Mouse (Mus musculus) intestine, postnatal 0 days (tissue): ENCODE measurements around the gene Kpna2. TPM values are rescaled to one million over a fixed set of nuclear protein-coding genes. Genes with fewer than 3 reads are reported as not detected.

Source experiments
- ATAC-seq: fragments of 200-750 bp; cut with Nextera tagmentation; 2 replicates; pipeline ENCODE4 v1.8.0; 2017; ENCODE audit warnings: mild to moderate bottlenecking, moderate TSS enrichment, moderate library complexity
- H3K27ac ChIP-seq: fragments of 300-500 bp; sonication (generic); 2 replicates; pipeline ENCODE4 v1.5.1; 2014; ENCODE audit warnings: mild to moderate bottlenecking, low read depth, low read length, moderate library complexity
- H3K27me3 ChIP-seq: fragments of 300-500 bp; sonication (generic); replicated peaks from 2 replicates; pipeline ENCODE4 v1.6.1; 2014; ENCODE audit warnings: low read length, mixed read lengths; ENCODE audit not compliant: control insufficient read depth, insufficient read depth
- H3K36me3 ChIP-seq: fragments of 300-500 bp; sonication (generic); 2 replicates; pipeline ENCODE4 v1.6.1; 2014; ENCODE audit warnings: mild to moderate bottlenecking, moderate library complexity; ENCODE audit not compliant: control insufficient read depth, insufficient read depth
- H3K4me1 ChIP-seq: fragments of 300-500 bp; sonication (generic); replicated peaks from 2 replicates; pipeline ENCODE4 v1.6.1; 2014; ENCODE audit warnings: antibody characterized with exemption, low read length, mixed read lengths; ENCODE audit not compliant: control insufficient read depth, insufficient read depth
- H3K4me2 ChIP-seq: fragments of 300-500 bp; sonication (generic); replicated peaks from 2 replicates; pipeline ENCODE4 v1.6.1; 2014; ENCODE audit warnings: low read depth, mild to moderate bottlenecking, moderate library complexity
- H3K4me3 ChIP-seq: fragments of 300-500 bp; sonication (generic); 2 replicates; pipeline ENCODE4 v1.5.1; 2014; ENCODE audit warnings: low read depth, low read length
- H3K9ac ChIP-seq: fragments of 300-500 bp; sonication (generic); 2 replicates; pipeline ENCODE4 v1.6.1; 2014; ENCODE audit warnings: mild to moderate bottlenecking, low read depth, low read length
- H3K9me3 ChIP-seq: fragments of 300-500 bp; sonication (generic); 2 replicates; pipeline ENCODE4 v1.6.1; 2016; ENCODE audit warnings: mixed run types; ENCODE audit not compliant: control insufficient read depth
- CTCF ChIP-seq: sonication (generic); IDR thresholded peaks from 2 replicates; pipeline ENCODE4 v1.5.1; 2016; ENCODE audit warnings: low read depth, mild to moderate bottlenecking, control low read depth, antibody characterized with exemption, moderate library complexity
- WGBS: fragments of 180-500 bp; shearing (Covaris S2); extraction: QIAGEN DNeasy Blood & Tissue Kit; methylation state at CpG from one replicate; pipeline ENCODE4 v1.1.7; 2014; 5-methylcytosine and 5-hydroxymethylcytosine counted together
- polyA plus RNA-seq: library from polyadenylated mRNA; unstranded; fragments of >200 nt; fragmentation: Nextera tagmentation; extraction: Ambion mirVana; gene quantifications from 2 replicates; pipeline ENCODE4 v1.2.1, GENCODE M21; 2015

The Kpna2 gene
- 80.6 and 100 TPM in 2 replicates for polyA plus RNA-seq

DNA sequence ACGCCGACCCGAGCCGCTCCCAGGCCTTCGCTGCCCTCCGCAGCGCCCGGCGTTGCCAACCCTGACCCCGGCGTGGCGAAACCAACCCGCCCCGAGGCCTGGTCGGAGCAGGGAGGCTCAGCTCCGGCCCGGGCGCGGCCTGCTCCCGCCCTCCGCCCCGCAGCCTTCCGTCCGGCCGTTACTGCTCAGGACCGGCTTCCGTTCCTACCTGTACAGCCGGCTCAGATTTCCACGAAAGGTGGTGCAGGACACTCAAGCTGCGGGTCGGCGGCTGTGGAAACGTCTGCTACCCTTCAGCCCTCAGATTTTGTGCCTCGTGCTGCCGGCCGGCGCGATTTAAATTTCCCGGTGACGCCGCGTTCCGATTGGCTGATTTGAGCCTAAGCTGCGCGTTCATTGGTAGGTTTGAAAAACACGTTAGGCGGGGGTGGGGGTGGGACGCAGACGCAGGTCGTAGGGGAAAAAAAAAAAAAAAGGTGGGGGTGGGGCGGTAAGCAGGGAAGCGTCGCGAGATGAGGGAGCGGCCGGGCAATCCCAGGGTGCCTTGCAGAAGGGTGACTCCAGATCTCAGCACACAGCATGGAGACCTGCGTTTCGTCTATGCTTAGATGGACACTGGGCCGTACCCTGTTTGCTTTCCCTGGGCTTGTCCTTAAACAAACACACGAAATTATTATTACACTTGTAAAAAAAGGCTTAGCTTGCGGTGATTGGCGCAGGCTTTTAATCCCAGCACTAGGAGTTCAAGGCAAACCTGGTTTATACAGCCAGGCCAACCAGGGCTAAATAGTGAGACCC, at the start of gene Kpna2:
Gene Kpna2, minus strand, starts transcription at position 391 of the 798 bp plus-strand sequence.
- peak; percentile 93 for ATAC-seq
- H3K27ac ChIP-seq = peak within 1 kb of the TSS; percentile 81
- under 1% methylated on average over 62 of the region's 62 CpGs for WGBS

DNA sequence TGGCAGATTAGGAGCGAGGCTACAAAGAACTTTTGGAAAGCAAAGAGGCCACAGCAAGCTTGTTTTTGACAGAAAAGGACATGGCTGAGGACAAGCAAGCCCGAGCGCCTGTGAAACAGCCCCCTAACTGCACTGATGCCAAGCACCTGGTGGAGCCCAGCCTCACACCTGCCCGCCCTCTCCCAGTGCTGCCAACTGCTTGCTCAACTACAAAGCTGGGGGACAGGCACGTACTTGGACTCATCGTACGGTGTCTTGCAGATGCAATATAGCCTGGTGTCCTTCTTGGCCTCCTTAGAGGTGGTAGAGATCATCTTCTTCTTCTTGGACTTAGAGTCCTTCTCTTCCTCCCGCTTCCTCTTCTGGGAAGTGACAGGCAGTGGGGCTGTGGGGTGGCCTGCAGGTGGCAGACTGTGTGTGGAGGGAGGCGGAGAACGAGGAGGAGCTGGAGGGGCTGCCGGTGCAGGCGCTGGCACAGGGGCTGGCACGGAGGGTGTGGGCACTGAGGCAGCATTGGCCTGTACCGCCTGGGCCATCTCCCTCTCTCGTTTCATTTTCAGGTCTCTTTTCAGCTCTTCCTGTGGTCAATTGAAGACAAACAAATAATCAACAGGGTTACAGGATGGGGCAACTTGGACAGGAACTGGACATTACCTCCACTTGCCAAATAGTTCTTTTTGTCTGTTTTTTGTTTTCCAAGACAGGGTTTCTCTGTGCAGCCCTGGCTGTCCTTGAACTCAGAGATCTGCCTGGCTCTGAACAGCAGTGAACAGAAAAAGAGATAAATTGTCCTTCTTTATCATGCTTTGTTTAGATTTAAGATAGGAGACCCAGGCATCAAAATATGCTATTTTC, 47.7 kb upstream of the Kpna2 start:
- H3K4me3 ChIP-seq = no peak overlapping the region
- no peak for TF ChIP-seq CTCF
- no peaks in the 10 kb centered on the region for H3K4me1 ChIP-seq
- ATAC-seq = no peak
- H3K27me3 ChIP-seq = no peaks in the 10 kb centered on the region
- 90% methylated on average over 15 of the region's 15 CpGs for WGBS
- no peak overlapping the region for H3K27ac ChIP-seq
- no peak overlapping the region for H3K4me2 ChIP-seq
- H3K36me3 ChIP-seq = peaks cover 63% of the 10 kb centered on the region
- H3K9me3 ChIP-seq = no peaks in the 10 kb centered on the region
- H3K9ac ChIP-seq = no peak overlapping the region

More for the DNA sequence above, at the start of gene Kpna2:
- H3K27me3 ChIP-seq = no peaks in the 10 kb centered on the region
- no peaks in the 10 kb centered on the region for H3K4me1 ChIP-seq
- peaks cover 19% of the 10 kb centered on the region for H3K36me3 ChIP-seq
- H3K4me2 ChIP-seq = peak within 1 kb of the TSS; percentile 80
- no peaks in the 10 kb centered on the region for H3K9me3 ChIP-seq
- H3K9ac ChIP-seq = peak within 1 kb of the TSS; percentile 69
- no peak for TF ChIP-seq CTCF
- peak within 1 kb of the TSS; percentile 93 for H3K4me3 ChIP-seq

DNA sequence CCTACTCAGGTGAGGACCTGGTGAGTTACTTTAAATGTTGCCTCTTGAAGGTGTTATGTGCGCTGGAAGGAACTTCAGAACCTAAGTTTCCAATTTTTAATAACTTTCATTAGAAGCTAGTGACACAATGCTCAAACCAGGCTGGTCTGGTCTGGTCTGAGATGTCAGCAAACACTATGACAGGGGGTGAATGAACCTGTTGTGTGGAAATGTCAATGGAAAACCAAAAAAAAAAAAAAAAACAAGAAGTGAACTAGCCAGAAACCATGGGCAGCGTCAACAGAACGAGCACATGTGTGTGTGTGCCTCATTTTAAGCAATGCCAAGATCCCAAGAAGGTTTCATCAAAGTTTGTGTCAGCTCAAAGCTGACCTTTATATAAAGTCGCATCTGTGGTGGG, 46.2 kb upstream of the Kpna2 start:
- Histone ChIP-seq H3K4me2 (no peak overlapping the region), H3K36me3 (peaks cover 62% of the 10 kb centered on the region), H3K27ac (no peak overlapping the region), H3K27me3 (no peaks in the 10 kb centered on the region), H3K4me3 (no peak overlapping the region), H3K4me1 (no peaks in the 10 kb centered on the region), H3K9me3 (no peaks in the 10 kb centered on the region), H3K9ac (no peak overlapping the region)
- no peak for ATAC-seq
- TF ChIP-seq CTCF = no peak
- WGBS = 90% methylated on average over 4 of the region's 4 CpGs

DNA sequence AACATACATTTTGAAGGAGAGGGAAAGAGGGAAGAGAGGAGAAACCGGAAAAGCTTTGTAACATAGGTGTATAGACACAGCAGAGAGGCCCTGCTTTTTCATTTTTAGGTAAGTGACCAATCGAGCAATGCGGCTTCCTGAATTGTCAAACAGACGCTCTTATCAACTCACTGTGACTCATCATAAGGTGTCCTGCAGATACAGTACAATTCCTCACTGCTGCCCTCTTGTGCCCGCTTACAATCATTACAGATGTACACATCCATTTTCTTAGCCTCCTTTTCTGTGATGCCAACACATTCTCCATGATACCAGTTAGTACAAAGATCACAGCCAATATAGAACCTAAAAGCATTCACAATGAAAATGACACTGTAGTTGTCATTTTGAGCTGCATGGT, 45.0 kb upstream of the Kpna2 start:
- no peak overlapping the region for H3K4me3 ChIP-seq
- peak overlapping the region; percentile 11; the same call in 1 of the 2 replicates for H3K27ac ChIP-seq
- H3K4me2 ChIP-seq = no peak overlapping the region
- peak; percentile 90 for TF ChIP-seq CTCF
- no peaks in the 10 kb centered on the region for H3K4me1 ChIP-seq
- ATAC-seq = peak; percentile 68
- H3K27me3 ChIP-seq = no peaks in the 10 kb centered on the region
- H3K36me3 ChIP-seq = peaks cover 65% of the 10 kb centered on the region
- WGBS = 31% methylated on average over 5 of the region's 5 CpGs
- H3K9ac ChIP-seq = no peak overlapping the region
- no peaks in the 10 kb centered on the region for H3K9me3 ChIP-seq

DNA sequence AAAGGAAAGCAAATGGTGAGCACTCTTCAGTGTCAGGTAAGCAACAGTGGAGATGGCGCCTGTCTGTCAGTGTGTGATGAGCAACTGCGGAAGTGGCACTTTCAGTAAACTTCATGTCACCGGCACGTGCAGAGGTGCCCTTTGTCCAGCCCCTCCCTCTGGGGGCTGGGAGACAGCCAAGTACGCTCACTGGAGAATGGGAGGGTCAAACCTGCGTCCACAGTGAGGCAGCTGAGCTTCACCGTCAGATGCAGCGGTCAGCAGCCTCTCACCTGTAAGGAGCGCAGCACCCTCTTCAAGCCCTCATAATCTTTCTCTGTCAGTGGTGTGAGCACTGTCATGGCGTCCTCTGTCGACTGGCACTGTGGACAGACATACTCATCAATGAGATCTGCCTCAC, 44.0 kb upstream of the Kpna2 start:
- peaks cover 72% of the 10 kb centered on the region for H3K36me3 ChIP-seq
- no peak for TF ChIP-seq CTCF
- H3K27me3 ChIP-seq = no peaks in the 10 kb centered on the region
- H3K9ac ChIP-seq = no peak overlapping the region
- no peak overlapping the region for H3K4me3 ChIP-seq
- H3K4me1 ChIP-seq = no peaks in the 10 kb centered on the region
- ATAC-seq = no peak
- WGBS = 71% methylated on average over 11 of the region's 11 CpGs
- no peak overlapping the region for H3K27ac ChIP-seq
- H3K4me2 ChIP-seq = no peak overlapping the region
- no peaks in the 10 kb centered on the region for H3K9me3 ChIP-seq

DNA sequence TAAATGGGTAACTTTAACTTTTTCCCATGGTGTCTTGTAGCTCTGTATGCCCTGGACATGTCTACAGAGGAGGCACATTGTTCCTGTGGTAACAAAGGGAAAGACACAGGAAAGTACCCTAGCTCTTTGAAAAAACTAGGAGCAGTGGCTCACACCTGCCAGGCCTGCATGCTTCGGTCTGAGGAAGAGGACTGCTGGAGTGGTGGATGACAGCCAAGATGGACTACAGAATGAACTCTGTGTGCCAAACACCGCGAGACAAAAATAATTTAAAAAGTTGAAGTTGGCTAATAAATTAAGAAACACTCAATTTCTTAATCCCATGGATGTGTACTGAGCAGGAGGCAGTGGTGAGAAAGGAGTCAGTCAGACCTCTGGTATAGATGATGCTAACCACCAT, 42.1 kb upstream of the Kpna2 start:
- peaks cover 68% of the 10 kb centered on the region for H3K36me3 ChIP-seq
- 91% methylated on average over 3 of the region's 3 CpGs for WGBS

More for the DNA sequence above, 42.1 kb upstream of the Kpna2 start:
- Histone ChIP-seq H3K9me3 (no peaks in the 10 kb centered on the region), H3K4me1 (no peaks in the 10 kb centered on the region), H3K9ac (no peak overlapping the region), H3K4me2 (no peak overlapping the region), H3K4me3 (no peak overlapping the region), H3K27ac (no peak overlapping the region), H3K27me3 (no peaks in the 10 kb centered on the region)
- TF ChIP-seq CTCF = no peak
- ATAC-seq = no peak
